Comparison of ENCODE assay signal across 8 mouse cellular contexts in genomic region chr13:52818760-52819159, GRCm38 (mm10).
DNase-seq lines count a peak whose midpoint lies in the region; ATAC-seq lines count a peak whose summit lies in the region.

No protein-coding gene starts in this region.

- H3K4me2 ChIP-seq in heart, embryonic 11.5 days: peak overlapping the region; percentile 30; the same call in 1 of the 2 replicates

- H3K27me3 ChIP-seq in heart, embryonic 11.5 days (ENCODE audit: control insufficient read depth, insufficient read depth, low read length): no peaks in the 10 kb centered on the region

- no peaks in the 10 kb centered on the region for H3K9me3 ChIP-seq in heart, embryonic 11.5 days (replicated peaks; ENCODE audit: control insufficient read depth, low read length)

- no peaks in the 10 kb centered on the region for H3K36me3 ChIP-seq in heart, embryonic 11.5 days (ENCODE audit: control insufficient read depth, insufficient read depth, low read length)
- H3K36me3 ChIP-seq in macrophage (ENCODE audit: inconsistent target): no peaks in the 10 kb centered on the region

- peaks cover 43% of the 10 kb centered on the region for H3K4me1 ChIP-seq in heart, embryonic 11.5 days (ENCODE audit: control insufficient read depth, insufficient read depth, low read length)

- ATAC-seq in monocyte, adult 5-6 weeks (replicated peaks; ENCODE audit: insufficient number of reproducible peaks, low FRiP score, low TSS enrichment, poor library complexity, severe bottlenecking): no peak
- peak; percentile 76 for ATAC-seq in common myeloid progenitor, adult 5-6 weeks (replicated peaks; ENCODE audit: low read depth, poor library complexity, severe bottlenecking)
- no peak for ATAC-seq in heart, embryonic 11.5 days (replicated peaks; ENCODE audit: insufficient number of reproducible peaks, low FRiP score, low TSS enrichment)

- H3K79me2 ChIP-seq in macrophage (ENCODE audit: inconsistent target): no peaks in the 10 kb centered on the region

- peak; percentile 23 to 36 for DNase-seq in monocyte, adult 2 months (ENCODE audit: low read depth in 1 of 2, low spot score in 2 of 2)
- peak; percentile 58 to 74 for DNase-seq in kidney, postnatal 25 days
- no peak for DNase-seq in frontal cortex, postnatal 10 days (ENCODE audit: low spot score in 2 of 2)
- no peak for DNase-seq in spleen, postnatal 4 days (ENCODE audit: low spot score in 2 of 2)

- peak overlapping the region; percentile 77 for H3K27ac ChIP-seq in heart, embryonic 11.5 days (ENCODE audit: low read depth, low read length)
- peak overlapping the region; percentile 92 for H3K27ac ChIP-seq in macrophage

- WGBS in heart, embryonic 11.5 days (ENCODE audit: insufficient replicate concordance): 13% methylated on average over 3 of the region's 3 CpGs
- 6% methylated on average over 3 of the region's 3 CpGs for WGBS in macrophage (ENCODE audit: missing documents)

- H3K4me3 ChIP-seq in heart, embryonic 11.5 days (ENCODE audit: low read depth, low read length): no peak overlapping the region
- no peak overlapping the region for H3K4me3 ChIP-seq in macrophage (ENCODE audit: inconsistent target)

- peak overlapping the region; percentile 17; the same call in 1 of the 2 replicates for H3K9ac ChIP-seq in heart, embryonic 11.5 days (ENCODE audit: low read depth, low read length)

Comparison
In these comparisons a context has a peak if more than half of its experiments do, and no peak if none do; other contexts are left out.
1. DNase-seq: peak in monocyte, adult 2 months (2 of 2) and kidney, postnatal 25 days (2 of 2); none in frontal cortex, postnatal 10 days (0 of 2) and spleen, postnatal 4 days (0 of 2).